Mouse (Mus musculus) myocyte (in vitro differentiated cells): ENCODE measurements around the gene Plau.

Experiments used
- MAX ChIP-seq: IDR thresholded peaks from one replicate; pipeline ENCODE4 v1.6.1; 2011; ENCODE audit warnings: low read depth, mild to moderate bottlenecking, control low read depth
- POLR2A ChIP-seq: IDR thresholded peaks from one replicate; pipeline ENCODE4 v1.6.1; 2011; ENCODE audit warnings: low read depth, mild to moderate bottlenecking, control low read depth, moderate library complexity; ENCODE audit not compliant: insufficient read length
- TCF12 ChIP-seq: IDR thresholded peaks from one replicate; pipeline ENCODE4 v1.6.1; 2011; ENCODE audit warnings: mild to moderate bottlenecking, control low read depth; ENCODE audit not compliant: poor library complexity, insufficient read depth, severe bottlenecking
- USF1 ChIP-seq: IDR thresholded peaks from one replicate; pipeline ENCODE4 v1.6.1; 2011; ENCODE audit warnings: low read depth, mild to moderate bottlenecking, control low read depth, moderate library complexity

DNA sequence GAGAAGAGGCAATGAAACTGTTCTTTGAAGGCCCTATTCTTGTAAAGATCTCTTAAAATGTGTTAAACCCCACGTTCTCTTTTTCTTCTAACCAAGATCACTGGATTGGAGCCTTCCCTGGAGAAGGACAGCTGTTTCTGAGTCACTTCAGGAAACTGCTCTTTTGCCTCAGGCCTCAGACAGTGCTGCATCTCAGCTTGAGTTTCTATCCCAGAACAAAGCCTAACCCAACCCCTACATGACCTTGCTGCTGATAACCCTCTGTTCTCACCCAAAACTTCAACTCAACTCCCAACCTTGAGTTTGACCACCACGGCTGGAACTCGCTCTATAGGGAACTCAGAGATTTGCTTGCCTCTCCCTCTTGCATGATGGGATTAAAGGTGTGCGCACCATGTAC, 27.1 kb upstream of the Plau start:
- TF ChIP-seq POLR2A (no peak), MAX (no peak), TCF12 (no peak), USF1 (no peak)
